Mouse (Mus musculus): ENCODE data around the gene Gata2.

Gata2 gene

DNA sequence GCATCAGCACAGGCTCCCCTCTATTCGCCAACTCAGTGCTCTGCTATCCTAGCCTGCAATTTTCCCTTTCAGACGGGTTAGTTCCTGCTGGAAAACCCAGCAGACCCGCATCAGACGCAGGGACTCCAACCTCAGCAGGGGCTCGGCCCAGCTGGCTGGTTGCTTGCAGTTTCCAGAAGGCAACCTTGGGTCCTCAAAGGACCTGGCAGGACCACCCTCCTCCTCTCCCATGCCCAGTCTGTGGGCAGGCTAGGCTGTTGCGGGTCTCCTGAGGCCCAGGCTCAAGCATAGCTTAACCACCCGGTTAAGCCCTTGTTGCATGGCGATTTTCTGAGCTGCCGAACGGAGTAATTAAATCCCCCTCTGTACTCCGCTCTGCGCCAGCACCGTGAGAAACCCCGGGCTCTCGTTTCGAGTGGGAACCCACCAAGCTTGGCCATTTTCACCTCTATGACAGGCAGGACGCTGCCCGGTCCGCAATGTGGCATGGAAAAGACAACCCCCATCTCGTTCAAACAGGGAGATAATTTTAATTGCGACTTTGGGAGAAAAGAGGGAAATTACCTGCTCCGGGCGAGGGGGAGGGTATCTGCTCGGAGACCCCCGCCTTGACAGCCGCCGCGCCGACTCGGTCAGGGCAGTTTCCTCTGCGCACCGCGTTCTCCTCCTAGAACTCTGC is 2.5 kb downstream of the Gata2 start:
- DNase-seq, result no peak

DNA sequence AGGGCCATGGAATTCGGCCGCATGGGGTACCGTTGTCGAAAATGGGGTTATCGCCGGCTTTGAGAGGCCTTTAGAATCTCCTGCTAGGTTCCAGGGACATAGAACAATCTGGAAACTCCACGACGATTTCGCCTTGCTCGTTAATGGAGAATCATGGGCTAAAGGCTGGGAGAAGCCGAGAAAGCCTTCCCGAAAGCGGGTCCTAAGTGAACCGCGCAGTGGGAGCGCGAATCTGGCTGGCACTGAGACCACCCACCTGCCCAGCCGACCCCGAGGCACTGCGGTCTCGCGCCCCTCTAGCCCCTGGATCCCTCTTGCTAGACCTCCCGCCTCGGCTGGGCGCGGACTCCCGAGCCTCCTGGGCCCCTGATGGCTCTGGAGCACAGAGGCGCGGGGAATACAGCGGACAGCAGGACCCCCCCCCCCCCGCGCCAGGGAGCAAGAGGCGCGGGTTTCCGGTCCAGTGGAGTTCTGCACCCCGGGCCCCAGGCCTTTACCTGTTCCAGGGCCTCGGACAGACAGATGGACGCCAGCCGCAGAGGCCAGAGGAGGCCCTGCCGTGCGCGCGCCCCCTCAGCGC is 3.1 kb downstream of the Gata2 start:
- no peak for DNase-seq

GRCm38 (mm10) chr6:88197313-88198069 is 3.8 kb downstream of the Gata2 start:
- DNase-seq, result peak; percentile 75

DNA sequence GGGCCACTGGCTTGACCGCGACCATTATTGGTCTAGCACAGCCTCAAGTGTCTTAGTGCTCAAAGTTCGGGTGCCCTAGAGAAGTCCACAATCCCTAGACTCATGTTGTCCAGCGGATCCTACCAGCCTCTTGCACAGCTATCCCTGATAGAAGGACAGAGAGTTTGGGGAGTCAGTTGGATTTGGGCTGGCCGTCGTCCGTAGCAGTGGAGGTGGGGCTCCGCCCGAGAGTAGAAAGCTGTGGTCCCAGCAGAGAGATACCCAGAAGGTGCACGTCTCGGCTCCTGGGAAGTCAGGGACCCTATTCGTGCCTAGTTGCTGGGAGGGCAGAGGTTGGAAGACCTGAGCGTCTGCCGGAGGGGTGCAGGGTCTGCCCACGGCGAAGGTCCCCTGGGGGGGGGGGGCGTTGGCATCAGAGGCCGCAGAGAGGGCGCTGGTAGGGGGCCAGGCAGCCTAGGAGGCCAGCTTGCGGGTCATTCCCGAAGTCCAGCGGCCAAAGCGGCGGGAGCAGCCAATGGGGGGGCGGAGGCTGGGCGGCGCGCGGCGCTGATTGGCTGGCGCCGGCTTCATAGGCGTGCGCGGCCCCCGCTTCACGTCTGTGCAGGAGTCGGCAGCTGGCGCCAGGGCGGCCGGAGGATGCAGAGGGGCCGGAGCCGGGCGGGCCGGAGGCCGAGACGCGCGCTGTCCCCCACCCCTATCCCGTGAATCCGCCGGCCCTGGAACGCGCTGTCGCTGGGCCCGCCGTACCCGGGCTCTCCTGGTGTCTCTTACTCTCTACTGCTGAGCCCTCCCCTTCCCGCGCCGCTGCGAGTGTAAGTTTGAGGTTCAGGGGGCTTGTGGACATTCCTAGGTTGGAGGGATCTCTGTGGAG is 4.6 kb downstream of the Gata2 start:
- peak; percentile 91 for DNase-seq

DNA sequence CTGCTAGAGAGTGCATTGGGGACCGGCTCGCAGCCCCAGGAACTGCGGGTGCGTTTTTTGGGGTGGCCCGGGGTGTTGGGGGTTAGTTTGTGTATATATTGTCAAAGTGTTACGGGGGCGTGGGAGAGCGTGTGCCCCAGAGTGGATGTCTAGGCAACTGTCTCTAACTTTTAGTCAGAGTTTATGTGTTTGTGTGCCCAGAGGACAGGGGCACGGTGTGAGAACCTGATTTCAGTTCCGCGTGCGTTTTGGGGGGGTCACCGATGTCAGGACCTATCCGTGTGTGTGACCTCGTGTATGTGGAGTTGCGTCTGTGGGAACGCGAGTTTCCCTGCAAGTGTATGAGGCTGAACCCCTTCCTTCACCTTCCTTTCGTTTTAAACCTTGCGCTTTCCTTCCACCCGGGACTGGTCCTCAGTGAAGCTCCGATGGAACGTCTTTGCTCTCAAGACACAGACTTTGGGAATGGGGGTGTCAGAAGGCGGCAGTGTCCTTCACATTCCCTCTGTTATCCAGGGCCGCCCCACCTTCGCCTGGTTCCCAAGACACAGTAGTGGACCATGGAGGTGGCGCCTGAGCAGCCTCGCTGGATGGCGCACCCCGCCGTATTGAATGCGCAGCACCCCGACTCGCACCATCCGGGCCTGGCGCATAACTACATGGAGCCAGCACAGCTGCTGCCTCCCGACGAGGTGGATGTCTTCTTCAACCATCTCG is 5.5 kb downstream of the Gata2 start:
- DNase-seq, result no peak

DNA sequence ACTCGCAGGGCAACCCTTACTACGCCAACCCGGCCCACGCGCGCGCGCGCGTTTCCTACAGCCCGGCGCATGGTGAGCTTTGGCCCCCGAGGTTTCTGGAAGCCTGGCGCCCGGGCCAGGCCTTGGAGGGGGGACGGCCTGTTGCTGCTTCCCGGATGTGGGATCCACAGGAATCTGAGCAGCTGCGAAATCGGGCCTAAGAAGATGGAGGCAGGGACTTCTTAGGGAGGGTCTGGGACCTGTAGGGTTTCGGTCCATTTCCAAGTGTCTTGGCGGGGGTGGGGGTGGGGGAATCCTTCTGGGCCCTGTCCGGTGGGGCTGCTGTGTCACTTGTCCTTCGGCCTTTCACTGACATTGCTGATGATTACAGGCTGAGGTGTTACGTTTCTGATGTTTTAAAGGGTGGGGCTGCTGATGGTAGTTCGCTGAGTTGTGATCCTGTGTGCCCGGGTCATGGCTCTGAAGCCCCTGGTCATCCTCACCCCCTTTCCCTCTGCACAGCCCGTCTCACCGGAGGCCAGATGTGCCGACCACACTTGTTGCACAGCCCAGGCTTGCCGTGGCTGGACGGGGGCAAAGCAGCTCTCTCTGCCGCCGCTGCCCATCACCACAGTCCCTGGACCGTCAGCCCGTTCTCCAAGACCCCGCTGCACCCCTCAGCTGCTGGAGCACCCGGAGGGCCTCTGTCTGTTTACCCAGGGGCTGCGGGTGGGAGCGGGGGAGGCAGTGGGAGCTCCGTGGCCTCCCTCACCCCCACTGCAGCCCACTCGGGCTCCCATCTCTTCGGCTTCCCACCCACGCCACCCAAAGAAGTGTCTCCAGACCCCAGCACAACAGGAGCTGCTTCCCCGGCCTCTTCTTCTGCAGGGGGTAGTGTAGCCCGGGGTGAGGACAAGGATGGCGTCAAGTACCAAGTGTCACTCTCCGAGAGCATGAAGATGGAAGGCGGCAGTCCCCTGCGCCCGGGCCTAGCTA is 6.3 kb downstream of the Gata2 start:
- no peak for DNase-seq

GRCm38 (mm10) chr6:88200693-88201609 is 7.3 kb downstream of the Gata2 start:
- no peak for DNase-seq

- DNase-seq, result no peak
Observed at GRCm38 (mm10) chr6:88201926-88202700, 8.4 kb downstream of the Gata2 start.

- peak; percentile 73 for DNase-seq
Observed at GRCm38 (mm10) chr6:88202921-88203690, 9.4 kb downstream of the Gata2 start.

DNA sequence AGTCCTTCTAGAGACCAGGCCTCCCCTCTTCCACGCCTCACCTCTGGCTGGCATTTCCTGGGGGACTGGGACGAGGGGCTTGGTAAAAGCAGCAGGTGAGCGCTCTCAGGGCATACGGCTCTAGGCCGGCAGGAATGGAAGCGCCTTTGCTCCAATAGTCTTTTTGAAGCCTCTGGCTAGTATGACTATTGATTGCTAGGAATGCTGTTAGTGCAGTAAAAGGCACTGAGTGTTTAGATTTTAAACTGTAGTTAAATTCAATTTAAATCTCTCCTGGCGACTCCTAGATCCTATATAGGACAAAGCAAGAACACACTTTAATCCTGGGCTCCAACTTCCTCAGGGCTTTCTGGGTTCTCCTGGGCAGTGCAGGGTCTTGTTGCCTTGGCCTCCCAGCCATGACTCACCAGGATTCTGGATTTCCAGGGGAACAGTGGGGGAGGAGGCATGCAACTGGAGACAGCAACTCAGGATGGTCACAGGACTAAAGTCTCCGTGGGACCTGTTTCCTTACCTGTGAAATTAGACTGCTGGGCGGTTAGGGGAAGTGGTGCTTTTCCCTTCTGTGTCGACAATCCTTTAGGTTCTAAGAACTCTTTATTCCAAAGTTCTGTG is 10.2 kb downstream of the Gata2 start:
- DNase-seq, result no peak

GRCm38 (mm10) chr6:88204531-88205385 is 11.1 kb downstream of the Gata2 start:
- DNase-seq, result no peak

- DNase-seq, result peak; percentile 63
Observed at GRCm38 (mm10) chr6:88205386-88205700, 11.7 kb downstream of the Gata2 start.

GRCm38 (mm10) chr6:88205937-88206336 is 12.2 kb downstream of the Gata2 start:
- DNase-seq, result peak; percentile 55

DNA sequence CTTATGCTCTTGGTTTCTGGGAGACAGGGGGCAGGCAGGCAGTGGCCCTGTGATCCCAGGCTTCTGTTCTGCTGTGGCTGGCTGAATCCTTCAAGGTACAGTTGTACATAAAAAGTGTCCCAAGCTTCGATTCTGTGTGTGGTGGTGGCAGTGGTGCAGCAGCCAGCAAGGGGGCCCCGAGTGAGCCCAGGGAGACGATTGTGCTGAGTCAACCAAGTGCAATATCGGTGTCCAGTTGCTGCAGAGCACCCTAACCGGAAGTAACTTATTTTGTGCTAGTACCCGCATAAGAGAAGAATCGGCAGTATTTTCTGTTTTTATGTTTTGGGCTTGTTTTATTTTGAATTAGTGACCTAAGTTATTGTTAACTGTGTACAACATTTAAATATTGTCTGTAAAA is 12.9 kb downstream of the Gata2 start:
- DNase-seq, result no peak

- DNase-seq, result no peak
Observed at GRCm38 (mm10) chr6:88207403-88208033, 13.8 kb downstream of the Gata2 start.

GRCm38 (mm10) chr6:88208321-88208720 is 14.6 kb downstream of the Gata2 start:
- no peak for DNase-seq

DNA sequence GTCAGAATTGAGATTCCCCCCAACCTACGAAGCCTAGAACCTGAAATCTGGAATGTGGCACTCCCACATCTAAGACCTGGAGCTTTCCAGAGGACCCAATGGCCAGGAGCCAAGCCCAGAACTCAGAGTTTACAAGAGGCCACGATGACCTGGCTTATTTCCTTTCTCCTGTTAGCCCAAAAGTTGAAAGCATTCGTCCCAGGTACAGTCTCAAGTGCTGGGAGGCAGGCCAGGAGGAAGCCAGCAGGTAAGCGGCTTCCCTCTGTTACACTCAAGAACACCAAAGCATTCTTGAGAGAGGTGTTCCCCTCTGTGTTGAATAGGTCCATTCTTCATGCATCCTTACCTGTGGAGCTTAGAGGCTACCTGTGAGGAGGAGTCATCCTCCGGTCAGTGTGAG is 15.8 kb downstream of the Gata2 start:
- no peak for DNase-seq
